Mouse (Mus musculus) E14TG2a.4 (cell line): ENCODE measurements around the gene Aldh9a1.

Experiments used
- CTCF ChIP-seq: conservative IDR thresholded peaks from 2 replicates; pipeline ENCODE4 v1.5.1; 2014; ENCODE audit warnings: low read length
- NANOG ChIP-seq: IDR thresholded peaks from 2 replicates; pipeline ENCODE4 v1.6.1; 2014; ENCODE audit warnings: borderline replicate concordance, low read length, mixed read lengths
- POU5F1 ChIP-seq: IDR thresholded peaks from 2 replicates; pipeline ENCODE4 v1.6.1; 2014; ENCODE audit warnings: low read length, borderline replicate concordance

- no peak for TF ChIP-seq CTCF
- TF ChIP-seq NANOG, result no peak
- no peak for TF ChIP-seq POU5F1
Measured at GRCm38 (mm10) chr1:167340910-167341528, 8.8 kb upstream of the Aldh9a1 start.
